Mouse (Mus musculus) midbrain, embryonic 15.5 days (tissue): ENCODE measurements around the gene Smarcd1. TPM values are rescaled to one million over a fixed set of nuclear protein-coding genes. Genes with fewer than 3 reads are reported as not detected.

Experiments used
- ATAC-seq: fragments of 200-750 bp; cut with Nextera tagmentation; replicated peaks from 2 replicates; pipeline ENCODE4 v1.8.0; 2017; ENCODE audit warnings: moderate TSS enrichment
- H3K27ac ChIP-seq: fragments of 300-500 bp; sonication (generic); 2 replicates; pipeline ENCODE4 v1.5.1; 2015; ENCODE audit warnings: mild to moderate bottlenecking, inconsistent platforms
- H3K27me3 ChIP-seq: fragments of 300-500 bp; sonication (generic); replicated peaks from 2 replicates; pipeline ENCODE4 v1.6.1; 2015; ENCODE audit warnings: inconsistent platforms
- H3K36me3 ChIP-seq: fragments of 300-500 bp; sonication (generic); replicated peaks from 2 replicates; pipeline ENCODE4 v1.6.1; 2015; ENCODE audit warnings: inconsistent platforms
- H3K4me1 ChIP-seq: fragments of 300-500 bp; sonication (generic); 2 replicates; pipeline ENCODE4 v1.6.1; 2015; ENCODE audit warnings: inconsistent platforms
- H3K4me2 ChIP-seq: fragments of 300-500 bp; sonication (generic); 2 replicates; pipeline ENCODE4 v1.6.1; 2015; ENCODE audit warnings: inconsistent platforms, mild to moderate bottlenecking, moderate library complexity
- H3K4me3 ChIP-seq: fragments of 300-500 bp; sonication (generic); 2 replicates; pipeline ENCODE4 v1.5.1; 2015; ENCODE audit warnings: mild to moderate bottlenecking, inconsistent platforms
- H3K9ac ChIP-seq: fragments of 300-500 bp; sonication (generic); 2 replicates; pipeline ENCODE4 v1.6.1; 2015; ENCODE audit warnings: mild to moderate bottlenecking, inconsistent platforms
- H3K9me3 ChIP-seq: fragments of 300-500 bp; sonication (generic); 2 replicates; pipeline ENCODE4 v1.6.1; 2016; ENCODE audit warnings: inconsistent platforms
- WGBS: fragments of 180-500 bp; shearing (Covaris S2); methylation state at CpG from one replicate; pipeline ENCODE4 v1.1.7; 2015; ENCODE audit warnings: mixed read lengths; 5-methylcytosine and 5-hydroxymethylcytosine counted together
- polyA plus RNA-seq: library from polyadenylated mRNA; unstranded; fragments of >200 nt; fragmentation: Nextera tagmentation; extraction: Ambion mirVana; gene quantifications from 2 replicates; pipeline ENCODE4 v1.2.1, GENCODE M21; 2015

Smarcd1 gene
- 114 and 119 TPM in 2 replicates for polyA plus RNA-seq

DNA sequence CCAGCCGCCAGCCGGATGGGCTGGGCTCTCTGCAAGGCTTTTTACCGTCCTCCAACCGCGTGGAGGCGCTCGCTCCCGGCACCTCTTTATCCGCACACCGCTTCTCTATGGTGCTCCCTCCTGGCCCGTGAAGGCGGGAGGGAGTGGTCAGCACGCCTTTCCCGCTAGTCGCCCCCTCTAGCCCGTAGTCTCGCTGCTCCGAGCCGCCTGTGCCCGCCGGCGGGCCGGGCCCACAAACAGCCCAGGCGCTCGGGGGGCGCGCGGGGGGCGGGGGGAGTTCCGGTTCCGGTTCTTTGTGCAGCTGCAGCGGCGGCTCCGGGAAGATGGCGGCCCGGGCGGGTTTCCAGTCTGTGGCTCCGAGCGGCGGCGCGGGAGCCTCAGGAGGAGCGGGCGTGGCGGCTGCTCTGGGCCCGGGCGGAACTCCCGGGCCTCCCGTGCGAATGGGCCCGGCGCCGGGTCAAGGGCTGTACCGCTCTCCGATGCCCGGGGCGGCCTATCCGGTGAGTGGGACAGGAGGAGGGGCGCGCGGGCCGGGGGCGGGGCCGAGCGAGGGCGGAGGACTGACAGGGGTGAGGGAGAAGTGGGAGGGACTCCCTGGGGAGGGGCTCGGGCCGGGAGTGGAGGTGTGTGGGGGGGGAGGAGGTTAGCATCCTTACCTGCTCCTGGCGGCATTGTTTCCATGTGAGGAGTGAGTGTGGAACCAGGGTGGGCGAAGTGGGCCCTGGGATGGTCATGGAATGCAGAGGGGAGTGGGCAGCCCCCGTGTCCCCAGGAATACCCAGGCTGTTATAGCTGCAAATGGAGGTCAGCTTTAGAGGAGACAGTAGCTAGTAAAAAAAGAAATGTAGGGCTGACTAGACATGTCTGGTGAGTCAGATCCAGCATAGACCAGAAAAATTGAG lies at the start of gene Smarcd1:
Gene Smarcd1, plus strand, starts transcription at position 131 of the 902 bp plus-strand sequence.
- peak; percentile 96 for ATAC-seq
- Histone ChIP-seq H3K4me3 (peak within 1 kb of the TSS; percentile 87), H3K36me3 (peaks cover 18% of the 10 kb centered on the region), H3K9ac (peak within 1 kb of the TSS; percentile 96), H3K4me1 (peaks cover 30% of the 10 kb centered on the region), H3K4me2 (peak within 1 kb of the TSS; percentile 95), H3K27ac (peak within 1 kb of the TSS; percentile 98), H3K27me3 (no peaks in the 10 kb centered on the region), H3K9me3 (no peaks in the 10 kb centered on the region)
- WGBS, result under 1% methylated on average over 63 of the region's 71 CpGs

DNA sequence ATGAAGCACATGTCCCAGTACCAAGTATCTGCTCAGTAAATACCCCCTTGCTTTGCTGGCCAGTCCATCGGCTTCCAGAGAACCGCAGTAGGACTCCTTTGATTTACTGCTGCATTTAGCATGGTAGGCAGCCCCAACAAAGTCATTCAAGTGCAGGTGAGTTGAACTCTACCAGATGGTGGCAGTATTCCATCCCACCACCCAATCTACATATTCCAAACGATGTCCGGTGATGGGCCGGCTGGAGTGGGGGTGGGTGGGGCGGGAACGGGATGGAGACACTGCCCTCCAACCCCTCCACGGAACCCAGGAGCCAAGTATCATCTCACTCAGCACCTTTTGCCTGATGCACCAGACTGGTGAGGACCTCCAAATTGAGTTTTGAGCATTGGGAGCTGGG lies 48.6 kb upstream of the Smarcd1 start:
- Histone ChIP-seq H3K36me3 (no peaks in the 10 kb centered on the region), H3K4me3 (0 out of 2 replicates have a peak overlapping the region, but pooled peaks have one; percentile 1), H3K9me3 (no peaks in the 10 kb centered on the region), H3K27ac (no peak overlapping the region), H3K9ac (no peak overlapping the region), H3K27me3 (0 out of 2 replicates have a peak, but pooled peaks cover 3% of the 10 kb centered on the region), H3K4me2 (peak overlapping the region; percentile 39), H3K4me1 (peaks cover 47% of the 10 kb centered on the region)
- WGBS, result 9% methylated on average over 8 of the region's 8 CpGs
- no peak for ATAC-seq

DNA sequence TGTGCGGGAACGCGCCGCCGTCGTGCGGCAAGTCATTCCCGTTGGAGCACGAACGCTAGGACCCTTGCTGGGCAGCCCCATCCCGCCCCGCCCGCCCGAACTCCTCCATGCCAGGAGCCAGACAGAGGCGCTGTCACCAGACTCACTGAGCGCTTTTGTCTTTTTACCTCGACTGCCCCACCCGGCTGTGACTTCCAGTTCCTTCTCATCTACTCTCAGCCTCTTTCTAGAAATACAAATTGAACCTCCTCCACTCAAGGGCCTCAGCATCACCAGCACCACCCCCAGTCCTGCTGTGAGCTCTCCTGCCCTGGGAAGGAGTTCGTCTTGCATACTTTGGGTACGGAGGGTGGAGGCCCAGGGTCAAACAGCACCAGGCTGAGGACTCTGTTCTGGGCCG lies 48.1 kb upstream of the Smarcd1 start:
- Histone ChIP-seq H3K4me3 (0 out of 2 replicates have a peak overlapping the region, but pooled peaks have one; percentile 1), H3K9me3 (no peaks in the 10 kb centered on the region), H3K27me3 (0 out of 2 replicates have a peak, but pooled peaks cover 3% of the 10 kb centered on the region), H3K4me1 (peaks cover 41% of the 10 kb centered on the region), H3K4me2 (peak overlapping the region; percentile 39), H3K36me3 (no peaks in the 10 kb centered on the region), H3K9ac (no peak overlapping the region), H3K27ac (no peak overlapping the region)
- ATAC-seq, result no peak
- WGBS, result 4% methylated on average over 17 of the region's 21 CpGs

DNA sequence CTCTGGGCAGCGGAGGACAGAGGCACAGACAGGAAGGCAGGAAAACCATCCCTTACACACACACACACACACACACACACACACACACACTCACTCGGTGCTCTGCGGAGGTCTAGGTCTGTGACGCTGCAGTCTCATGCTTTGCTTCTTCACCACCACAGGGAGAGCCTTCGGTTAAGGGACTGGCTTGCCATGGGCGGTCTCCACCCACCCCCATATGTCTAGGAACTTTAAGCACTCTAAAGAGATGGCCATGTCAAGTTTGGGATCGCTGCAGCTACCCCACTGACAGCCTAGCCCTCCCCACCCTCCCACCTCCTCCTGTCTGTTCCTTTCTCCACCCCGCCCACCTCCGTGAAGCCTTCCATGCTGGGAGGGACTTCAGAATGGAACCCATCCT lies 46.0 kb upstream of the Smarcd1 start:
- H3K4me3 ChIP-seq, result no peak overlapping the region
- H3K4me2 ChIP-seq, result no peak overlapping the region
- 47% methylated on average over 9 of the region's 9 CpGs for WGBS
- no peak overlapping the region; the same call in 1 of the 2 replicates for H3K27ac ChIP-seq
- H3K36me3 ChIP-seq, result no peaks in the 10 kb centered on the region
- H3K4me1 ChIP-seq, result peaks cover 23% of the 10 kb centered on the region
- no peak for ATAC-seq
- no peak overlapping the region for H3K9ac ChIP-seq
- 0 out of 2 replicates have a peak, but pooled peaks cover 3% of the 10 kb centered on the region for H3K27me3 ChIP-seq
- no peaks in the 10 kb centered on the region for H3K9me3 ChIP-seq

DNA sequence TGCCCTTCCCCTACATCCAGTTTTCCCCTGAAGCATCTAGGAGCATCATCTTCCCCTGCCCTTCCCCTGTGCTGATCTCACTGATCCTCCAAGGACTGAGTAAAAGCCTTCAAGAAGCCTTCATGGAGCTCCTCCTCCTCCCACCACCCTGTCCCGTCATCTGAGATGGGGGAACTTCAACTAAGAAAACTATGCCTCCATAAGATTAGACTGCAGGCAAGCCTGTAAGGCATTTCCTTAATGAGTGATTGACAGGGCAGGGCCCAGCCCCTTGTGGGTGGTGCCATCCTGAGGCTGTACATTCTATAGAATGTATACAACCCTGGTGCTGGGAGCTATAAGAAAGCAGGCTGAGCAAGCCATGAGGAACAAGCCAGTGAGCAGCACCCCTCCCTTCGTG lies 43.5 kb upstream of the Smarcd1 start:
- ATAC-seq, result no peak
- Histone ChIP-seq H3K4me3 (no peak overlapping the region), H3K27me3 (0 out of 2 replicates have a peak, but pooled peaks cover 3% of the 10 kb centered on the region), H3K9me3 (no peaks in the 10 kb centered on the region), H3K4me2 (no peak overlapping the region), H3K9ac (no peak overlapping the region), H3K36me3 (no peaks in the 10 kb centered on the region), H3K4me1 (peaks cover 24% of the 10 kb centered on the region), H3K27ac (no peak overlapping the region)
- 60% methylated on average over 2 of the region's 2 CpGs for WGBS

DNA sequence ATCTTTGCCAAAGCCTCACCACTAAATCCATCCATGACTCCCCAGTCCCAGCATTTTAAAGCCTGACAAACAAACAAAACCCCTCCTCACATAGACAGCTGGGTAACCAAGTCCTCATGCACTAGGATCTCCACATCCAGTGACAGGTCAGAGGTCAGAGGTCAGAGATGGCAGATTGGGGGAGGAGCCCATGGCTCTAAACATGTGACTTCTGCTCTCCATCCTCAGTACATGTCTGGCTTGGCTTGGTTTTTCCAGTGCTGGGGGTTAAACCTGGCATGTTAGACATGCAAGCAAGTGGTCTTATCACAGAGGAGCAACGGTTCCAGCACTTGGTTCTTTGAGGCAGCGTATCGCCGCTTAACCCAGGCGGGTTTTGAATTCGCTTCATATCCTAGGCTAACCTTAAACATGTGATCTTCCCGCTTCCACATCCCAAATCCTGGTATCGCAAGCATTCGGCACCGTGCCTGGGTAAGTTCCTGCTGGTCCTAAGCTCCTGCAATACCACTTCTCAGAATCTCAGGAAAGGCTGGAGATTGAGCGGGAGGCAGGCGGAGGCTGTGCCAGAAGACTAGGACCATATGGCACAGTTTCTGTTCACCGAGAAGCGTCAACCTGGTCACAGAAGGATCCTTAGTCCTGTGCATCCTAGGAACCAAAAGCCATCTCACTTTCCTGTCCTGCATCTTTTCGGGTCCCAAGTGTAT lies 40.7 kb upstream of the Smarcd1 start:
- H3K9me3 ChIP-seq, result no peaks in the 10 kb centered on the region
- H3K4me2 ChIP-seq, result no peak overlapping the region
- H3K9ac ChIP-seq, result no peak overlapping the region
- peaks cover 39% of the 10 kb centered on the region for H3K4me1 ChIP-seq
- H3K27me3 ChIP-seq, result no peaks in the 10 kb centered on the region
- no peak overlapping the region for H3K4me3 ChIP-seq
- 93% methylated on average over 15 of the region's 15 CpGs for WGBS
- no peaks in the 10 kb centered on the region for H3K36me3 ChIP-seq
- peak overlapping the region; percentile 61 for H3K27ac ChIP-seq
- no peak for ATAC-seq

DNA sequence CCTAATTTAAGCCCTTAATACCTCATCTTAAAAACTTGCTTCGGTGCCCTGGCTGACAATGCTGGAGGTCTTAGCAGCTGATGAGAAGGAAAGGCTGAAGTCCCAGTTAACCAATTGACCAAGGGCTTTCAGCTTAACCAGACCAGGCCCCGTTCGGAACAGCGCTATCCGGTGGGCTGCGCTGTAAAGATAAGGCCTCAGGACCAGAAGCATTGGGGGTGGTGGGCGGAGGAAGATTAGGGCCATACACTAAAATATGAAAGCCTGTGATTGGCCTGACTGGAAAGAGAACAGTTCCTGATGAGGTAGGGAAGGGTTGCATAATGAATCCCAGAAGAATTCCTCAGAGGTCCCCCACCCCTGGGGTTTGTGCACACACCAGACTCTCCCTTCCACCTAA lies 39.6 kb upstream of the Smarcd1 start:
- no peaks in the 10 kb centered on the region for H3K27me3 ChIP-seq
- ATAC-seq, result no peak
- H3K4me3 ChIP-seq, result no peak overlapping the region
- no peak overlapping the region for H3K4me2 ChIP-seq
- H3K9me3 ChIP-seq, result no peaks in the 10 kb centered on the region
- no peaks in the 10 kb centered on the region for H3K36me3 ChIP-seq
- H3K4me1 ChIP-seq, result peaks cover 39% of the 10 kb centered on the region
- peak overlapping the region; percentile 61 for H3K27ac ChIP-seq
- 44% methylated on average over 7 of the region's 7 CpGs for WGBS
- H3K9ac ChIP-seq, result no peak overlapping the region

DNA sequence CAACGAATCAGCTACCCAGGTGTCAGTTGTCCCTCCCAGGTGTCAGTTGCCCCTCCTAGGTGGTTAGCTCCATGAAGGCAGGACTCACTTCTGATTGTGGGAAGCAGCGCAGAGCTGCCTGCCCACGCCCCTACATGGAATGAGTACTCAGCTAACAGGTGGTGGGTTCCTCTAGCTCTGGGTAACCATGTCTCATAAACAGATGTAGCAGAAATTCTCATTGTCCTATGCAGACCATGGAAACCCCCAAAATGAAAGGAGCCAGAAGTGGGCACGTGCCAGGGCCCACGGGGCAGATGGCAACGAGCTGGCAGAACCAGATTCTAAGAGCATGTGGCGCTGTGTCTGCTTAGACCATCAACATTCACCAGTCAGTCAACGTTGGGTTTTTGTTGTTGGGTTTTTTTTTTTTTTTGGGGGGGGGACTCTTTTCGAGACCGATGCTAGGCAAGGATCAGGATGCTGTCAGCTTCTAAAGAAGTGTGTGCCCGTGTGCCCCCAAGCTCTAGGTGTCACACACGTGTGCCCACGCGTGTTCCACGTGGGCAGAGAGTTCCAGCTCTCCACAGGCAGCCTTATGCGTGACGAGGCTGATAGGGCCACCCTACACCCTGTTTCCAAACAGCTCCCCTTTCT lies 37.8 kb upstream of the Smarcd1 start:
- Histone ChIP-seq H3K27me3 (no peaks in the 10 kb centered on the region), H3K9ac (peak overlapping the region; percentile 51), H3K27ac (peak overlapping the region; percentile 88), H3K4me2 (peak overlapping the region; percentile 79), H3K36me3 (no peaks in the 10 kb centered on the region), H3K4me3 (peak overlapping the region; percentile 41), H3K9me3 (no peaks in the 10 kb centered on the region), H3K4me1 (peaks cover 47% of the 10 kb centered on the region)
- no peak; the same call in 1 of the 2 replicates for ATAC-seq
- WGBS, result 4% methylated on average over 17 of the region's 17 CpGs

DNA sequence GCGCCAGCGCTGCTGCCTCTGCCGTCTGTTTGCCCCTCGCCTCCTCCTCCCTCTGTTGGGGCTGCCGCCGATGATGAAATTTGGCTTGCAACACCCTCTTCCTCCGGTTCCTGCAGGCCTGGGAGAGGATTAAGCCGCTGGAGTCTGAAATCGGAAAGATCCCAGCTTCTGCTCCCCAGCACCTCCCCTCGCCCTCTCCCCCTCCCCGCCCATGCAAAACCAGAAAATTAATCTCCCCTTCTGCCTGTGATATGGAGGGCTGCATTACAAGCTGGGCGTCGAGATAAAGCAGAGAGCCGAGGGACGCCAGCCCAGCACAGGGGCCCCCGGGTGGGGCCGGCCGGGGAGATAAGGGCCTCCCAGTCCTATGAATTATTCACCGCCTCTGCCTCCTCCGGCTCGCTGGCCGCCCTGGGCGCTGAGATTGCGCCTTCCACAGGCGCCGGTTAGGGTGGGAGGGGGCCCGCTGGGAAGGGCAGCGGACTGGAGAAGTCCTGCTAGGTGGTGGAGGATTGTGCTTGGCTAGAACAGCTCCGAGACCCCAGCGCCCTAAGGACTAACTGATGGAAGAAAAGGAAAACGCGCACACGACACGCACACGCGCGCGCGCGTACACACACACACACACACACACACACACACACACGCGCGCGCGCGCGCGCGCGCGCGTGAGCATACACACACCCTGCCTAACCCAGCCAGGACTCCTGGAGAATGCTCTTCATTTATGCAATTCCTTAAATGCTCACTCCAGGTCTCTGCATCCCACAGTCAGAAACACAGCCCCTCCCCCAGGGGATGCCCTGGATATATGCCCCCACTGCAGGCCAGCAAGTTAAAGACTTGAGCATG lies 37.1 kb upstream of the Smarcd1 start:
- H3K27ac ChIP-seq, result peak overlapping the region; percentile 88

DNA sequence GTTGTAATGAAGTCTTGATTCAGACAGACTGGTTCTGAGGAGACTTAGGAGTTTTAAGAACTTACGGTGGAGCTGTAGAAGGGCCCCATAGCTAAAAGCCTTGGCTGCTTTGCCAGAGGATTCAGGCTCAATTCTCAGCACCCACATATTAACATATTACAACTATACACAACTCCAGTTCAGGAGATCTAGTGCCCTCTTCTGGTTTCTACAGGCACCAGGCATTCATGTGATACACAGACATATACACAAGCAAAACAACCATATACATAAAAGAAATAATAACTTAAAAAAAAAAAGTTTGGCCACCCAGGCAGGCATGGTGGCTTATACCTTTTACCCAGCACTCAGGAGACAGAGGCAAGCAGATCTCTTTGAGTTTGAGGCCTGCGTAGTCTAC lies 34.4 kb upstream of the Smarcd1 start:
- Histone ChIP-seq H3K27ac (no peak overlapping the region), H3K9ac (no peak overlapping the region), H3K36me3 (no peaks in the 10 kb centered on the region), H3K9me3 (no peaks in the 10 kb centered on the region), H3K4me3 (no peak overlapping the region), H3K27me3 (no peaks in the 10 kb centered on the region), H3K4me2 (no peak overlapping the region), H3K4me1 (peaks cover 70% of the 10 kb centered on the region)
- ATAC-seq, result no peak
- 99% methylated on average over 2 of the region's 2 CpGs for WGBS

More for the DNA sequence above, 37.1 kb upstream of the Smarcd1 start:
- Histone ChIP-seq H3K27me3 (no peaks in the 10 kb centered on the region), H3K36me3 (no peaks in the 10 kb centered on the region), H3K4me2 (peak overlapping the region; percentile 79), H3K4me1 (peaks cover 54% of the 10 kb centered on the region), H3K9ac (peak overlapping the region; percentile 51), H3K4me3 (peak overlapping the region; percentile 41), H3K9me3 (no peaks in the 10 kb centered on the region)
- ATAC-seq, result peak; percentile 88
- WGBS, result under 1% methylated on average over 52 of the region's 52 CpGs

DNA sequence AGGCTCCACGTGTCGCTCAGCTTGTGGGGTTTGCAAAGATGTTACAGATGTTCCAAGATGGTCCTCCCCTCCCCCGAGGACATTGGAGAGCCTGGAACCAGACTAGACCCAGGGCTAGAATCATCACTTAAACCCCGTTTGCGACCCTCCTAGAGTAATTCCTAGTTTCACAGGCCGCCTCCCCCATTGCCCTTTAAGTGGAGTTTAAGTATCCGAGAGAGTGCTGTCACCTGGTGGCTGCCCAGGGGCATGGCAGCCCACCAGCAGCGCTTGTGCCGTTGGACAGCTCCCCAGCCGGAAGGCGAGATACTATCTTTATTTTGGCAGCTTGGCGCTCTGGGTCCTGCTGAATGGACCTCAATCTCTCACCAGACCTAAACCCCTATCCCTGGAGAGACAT lies 33.0 kb upstream of the Smarcd1 start:
- H3K27ac ChIP-seq, result peak overlapping the region; percentile 96; the same call in 1 of the 2 replicates
- no peaks in the 10 kb centered on the region for H3K9me3 ChIP-seq
- ATAC-seq, result no peak
- H3K36me3 ChIP-seq, result no peaks in the 10 kb centered on the region
- no peaks in the 10 kb centered on the region for H3K27me3 ChIP-seq
- H3K4me1 ChIP-seq, result peaks cover 76% of the 10 kb centered on the region
- WGBS, result 2% methylated on average over 12 of the region's 12 CpGs
- peak overlapping the region; percentile 21 for H3K4me2 ChIP-seq
- no peak overlapping the region for H3K4me3 ChIP-seq
- no peak overlapping the region for H3K9ac ChIP-seq
